Mouse (Mus musculus) forebrain, embryonic 13.5 days (tissue): ENCODE results near the gene Arpc4. TPM values are rescaled to one million over a fixed set of nuclear protein-coding genes. Genes with fewer than 3 reads are reported as not detected.
A peak's percentile ranks its signal among the peaks of the same experiment; 100 is the strongest.
"Not testable (repeated sequence)": the region's sequence is repeated elsewhere in the genome, so short reads cannot be mapped to it uniquely, and the experiment has no call there.

Experiments used
- ATAC-seq: fragments of 200-750 bp; cut with Nextera tagmentation; 2 replicates; pipeline ENCODE4 v1.8.0; 2017
- H3K27ac ChIP-seq: fragments of 300-500 bp; sonication (generic); 2 replicates; pipeline ENCODE4 v1.5.1; 2015; ENCODE audit warnings: inconsistent platforms, mild to moderate bottlenecking, moderate library complexity
- H3K27me3 ChIP-seq: fragments of 300-500 bp; sonication (generic); 2 replicates; pipeline ENCODE4 v1.6.1; 2015; ENCODE audit warnings: mild to moderate bottlenecking, inconsistent platforms
- H3K36me3 ChIP-seq: fragments of 300-500 bp; sonication (generic); 2 replicates; pipeline ENCODE4 v1.6.1; 2015; ENCODE audit warnings: mild to moderate bottlenecking, inconsistent platforms; ENCODE audit not compliant: poor library complexity, severe bottlenecking
- H3K4me1 ChIP-seq: fragments of 300-500 bp; sonication (generic); 2 replicates; pipeline ENCODE4 v1.6.1; 2015; ENCODE audit warnings: inconsistent platforms
- H3K4me2 ChIP-seq: fragments of 300-500 bp; sonication (generic); 2 replicates; pipeline ENCODE4 v1.6.1; 2015; ENCODE audit warnings: inconsistent platforms, mild to moderate bottlenecking, moderate library complexity
- H3K4me3 ChIP-seq: fragments of 300-500 bp; sonication (generic); 2 replicates; pipeline ENCODE4 v1.5.1; 2015; ENCODE audit warnings: mild to moderate bottlenecking, inconsistent platforms
- H3K9ac ChIP-seq: fragments of 300-500 bp; sonication (generic); 2 replicates; pipeline ENCODE4 v1.6.1; 2015; ENCODE audit warnings: mild to moderate bottlenecking, inconsistent platforms
- H3K9me3 ChIP-seq: fragments of 300-500 bp; sonication (generic); replicated peaks from 2 replicates; pipeline ENCODE4 v1.6.1; 2016; ENCODE audit warnings: inconsistent platforms
- WGBS: fragments of 180-500 bp; shearing (Covaris S2); methylation state at CpG from one replicate; pipeline ENCODE4 v1.1.7; 2015; 5-methylcytosine and 5-hydroxymethylcytosine counted together
- polyA plus RNA-seq: library from polyadenylated mRNA; unstranded; fragments of >200 nt; fragmentation: Nextera tagmentation; extraction: Ambion mirVana; gene quantifications from 2 replicates; pipeline ENCODE4 v1.2.1, GENCODE M21; 2015

Gene Arpc4
- 368 and 377 TPM in 2 replicates for polyA plus RNA-seq

- Histone ChIP-seq H3K4me1 (peaks cover 24% of the 10 kb centered on the region), H3K4me3 (peak within 1 kb of the TSS; percentile 99), H3K27me3 (no peaks in the 10 kb centered on the region), H3K27ac (peak within 1 kb of the TSS; percentile 93), H3K4me2 (peak within 1 kb of the TSS; percentile 99), H3K9ac (peak within 1 kb of the TSS; percentile 98), H3K9me3 (no peaks in the 10 kb centered on the region), H3K36me3 (peaks cover 56% of the 10 kb centered on the region)
- peak; percentile 96 for ATAC-seq
- under 1% methylated on average over 60 of the region's 61 CpGs for WGBS
These were observed at the start of gene Arpc4, which contains the start of gene Tada3 for GRCm38 (mm10) chr6:113377496-113378385. Gene Arpc4 (plus strand): TSS chr6:113378115. Gene Tada3 (minus strand): TSS chr6:113377883.

GRCm38 (mm10) chr6:113329396-113329795 is 48.5 kb upstream of the Arpc4 start:
- Histone ChIP-seq H3K4me3 (no peak overlapping the region), H3K4me1 (peaks cover 27% of the 10 kb centered on the region), H3K36me3 (peaks cover 45% of the 10 kb centered on the region), H3K27me3 (no peaks in the 10 kb centered on the region), H3K27ac (no peak overlapping the region), H3K4me2 (no peak overlapping the region), H3K9ac (no peak overlapping the region), H3K9me3 (no peaks in the 10 kb centered on the region)
- 96% methylated on average over 1 of the region's 1 CpGs for WGBS
- ATAC-seq, result no peak

- H3K9me3 ChIP-seq, result no peaks in the 10 kb centered on the region
- H3K4me3 ChIP-seq, result no peak overlapping the region
- no peaks in the 10 kb centered on the region for H3K27me3 ChIP-seq
- no peak overlapping the region for H3K27ac ChIP-seq
- no peak for ATAC-seq
- no peak overlapping the region for H3K4me2 ChIP-seq
- no peak overlapping the region for H3K9ac ChIP-seq
- peaks cover 45% of the 10 kb centered on the region for H3K36me3 ChIP-seq
- H3K4me1 ChIP-seq, result peaks cover 22% of the 10 kb centered on the region
- WGBS, result 74% methylated on average over 2 of the region's 2 CpGs
These were observed 47.4 kb upstream of the Arpc4 start for GRCm38 (mm10) chr6:113330547-113330946.

- no peak overlapping the region for H3K4me3 ChIP-seq
- WGBS, result 87% methylated on average over 11 of the region's 11 CpGs
- H3K27me3 ChIP-seq, result no peaks in the 10 kb centered on the region
- H3K9me3 ChIP-seq, result no peaks in the 10 kb centered on the region
- no peak overlapping the region for H3K4me2 ChIP-seq
- ATAC-seq, result no peak
- no peak overlapping the region for H3K9ac ChIP-seq
- peaks cover 54% of the 10 kb centered on the region for H3K36me3 ChIP-seq
- peaks cover 15% of the 10 kb centered on the region for H3K4me1 ChIP-seq
- H3K27ac ChIP-seq, result no peak overlapping the region
These were observed 46.2 kb upstream of the Arpc4 start for GRCm38 (mm10) chr6:113331721-113332120.

- Histone ChIP-seq H3K27ac (peak overlapping the region; percentile 51; the same call in 1 of the 2 replicates), H3K36me3 (peaks cover 63% of the 10 kb centered on the region)
- not testable (repeated sequence) for H3K4me1 ChIP-seq, ATAC-seq, H3K9me3 ChIP-seq, H3K4me3 ChIP-seq, H3K27me3 ChIP-seq, H3K4me2 ChIP-seq, H3K9ac ChIP-seq
- WGBS, result 71% methylated on average over 6 of the region's 6 CpGs
These were observed 45.2 kb upstream of the Arpc4 start for GRCm38 (mm10) chr6:113332734-113333133.

- Histone ChIP-seq H3K27me3 (no peaks in the 10 kb centered on the region), H3K9me3 (no peaks in the 10 kb centered on the region), H3K4me1 (peaks cover 9% of the 10 kb centered on the region), H3K27ac (peak overlapping the region; percentile 51), H3K4me3 (no peak overlapping the region), H3K4me2 (peak overlapping the region; percentile 4; the same call in 1 of the 2 replicates), H3K36me3 (peaks cover 69% of the 10 kb centered on the region), H3K9ac (no peak overlapping the region)
- peak; percentile 63 for ATAC-seq
- WGBS, result 49% methylated on average over 14 of the region's 14 CpGs
These were observed 44.6 kb upstream of the Arpc4 start for GRCm38 (mm10) chr6:113333137-113333950.

- H3K4me3 ChIP-seq, result no peak overlapping the region
- peaks cover 9% of the 10 kb centered on the region for H3K4me1 ChIP-seq
- H3K27me3 ChIP-seq, result no peaks in the 10 kb centered on the region
- no peak overlapping the region for H3K9ac ChIP-seq
- H3K27ac ChIP-seq, result no peak overlapping the region
- ATAC-seq, result no peak
- no peaks in the 10 kb centered on the region for H3K9me3 ChIP-seq
- WGBS, result 85% methylated on average over 6 of the region's 6 CpGs
- H3K36me3 ChIP-seq, result peaks cover 70% of the 10 kb centered on the region
- H3K4me2 ChIP-seq, result no peak overlapping the region
These were observed 43.7 kb upstream of the Arpc4 start for GRCm38 (mm10) chr6:113334216-113334615.

- Histone ChIP-seq H3K27ac (no peak overlapping the region), H3K9ac (no peak overlapping the region), H3K9me3 (no peaks in the 10 kb centered on the region), H3K36me3 (peaks cover 66% of the 10 kb centered on the region), H3K27me3 (no peaks in the 10 kb centered on the region), H3K4me1 (peaks cover 12% of the 10 kb centered on the region), H3K4me3 (no peak overlapping the region), H3K4me2 (no peak overlapping the region)
- WGBS, result 77% methylated on average over 8 of the region's 8 CpGs
- no peak for ATAC-seq
These were observed 40.9 kb upstream of the Arpc4 start for GRCm38 (mm10) chr6:113336852-113337620.

GRCm38 (mm10) chr6:113341574-113341973 is 36.3 kb upstream of the Arpc4 start:
- Histone ChIP-seq H3K36me3 (peaks cover 31% of the 10 kb centered on the region), H3K9me3 (no peaks in the 10 kb centered on the region), H3K27ac (no peak overlapping the region), H3K9ac (0 out of 2 replicates have a peak overlapping the region, but pooled peaks have one; percentile 12), H3K4me1 (peaks cover 25% of the 10 kb centered on the region), H3K27me3 (no peaks in the 10 kb centered on the region), H3K4me2 (peak overlapping the region; percentile 20; the same call in 1 of the 2 replicates), H3K4me3 (no peak overlapping the region)
- ATAC-seq, result no peak
- 92% methylated on average over 6 of the region's 6 CpGs for WGBS

- Histone ChIP-seq H3K4me1 (peaks cover 25% of the 10 kb centered on the region), H3K27me3 (no peaks in the 10 kb centered on the region), H3K36me3 (peaks cover 26% of the 10 kb centered on the region), H3K4me2 (peak overlapping the region; percentile 81), H3K4me3 (peak overlapping the region; percentile 12; the same call in 1 of the 2 replicates), H3K9ac (no peak overlapping the region), H3K27ac (no peak overlapping the region), H3K9me3 (no peaks in the 10 kb centered on the region)
- 50% methylated on average over 6 of the region's 7 CpGs for WGBS
- no peak for ATAC-seq
These were observed 35.6 kb upstream of the Arpc4 start for GRCm38 (mm10) chr6:113342297-113342696.
